Comparison of ENCODE assay signal across 7 mouse cellular contexts in genomic region chr2:84887411-84888271, GRCm38 (mm10). TPM values are rescaled to one million over a fixed set of nuclear protein-coding genes. Genes with fewer than 3 reads are reported as not detected.
DNase-seq lines count a peak whose midpoint lies in the region; ATAC-seq lines count a peak whose summit lies in the region.

No protein-coding gene starts in this region.

- peak overlapping the region; percentile 61 for H3K4me3 ChIP-seq in embryonic facial prominence, embryonic 14.5 days (ENCODE audit: low read depth, low read length)
- peak overlapping the region; percentile 69 for H3K4me3 ChIP-seq in hindbrain, embryonic 13.5 days
- peak overlapping the region; percentile 58 for H3K4me3 ChIP-seq in limb, embryonic 12.5 days (replicated peaks)
- H3K4me3 ChIP-seq in midbrain, embryonic 12.5 days: peak overlapping the region; percentile 62

- H3K27me3 ChIP-seq in embryonic facial prominence, embryonic 14.5 days (replicated peaks; ENCODE audit: control insufficient read depth, insufficient read depth, low read length): peaks cover 68% of the 10 kb centered on the region
- peaks cover 88% of the 10 kb centered on the region for H3K27me3 ChIP-seq in hindbrain, embryonic 13.5 days
- H3K27me3 ChIP-seq in limb, embryonic 12.5 days: peaks cover 86% of the 10 kb centered on the region
- peaks cover 82% of the 10 kb centered on the region for H3K27me3 ChIP-seq in midbrain, embryonic 12.5 days

- H3K4me1 ChIP-seq in embryonic facial prominence, embryonic 14.5 days (ENCODE audit: control insufficient read depth, insufficient read depth, low read length): peaks cover 17% of the 10 kb centered on the region
- peaks cover 60% of the 10 kb centered on the region for H3K4me1 ChIP-seq in hindbrain, embryonic 13.5 days (replicated peaks)
- peaks cover 48% of the 10 kb centered on the region for H3K4me1 ChIP-seq in limb, embryonic 12.5 days (replicated peaks)
- H3K4me1 ChIP-seq in midbrain, embryonic 12.5 days: peaks cover 46% of the 10 kb centered on the region

- no peaks in the 10 kb centered on the region for H3K9me3 ChIP-seq in embryonic facial prominence, embryonic 14.5 days (ENCODE audit: control insufficient read depth, low read length)
- H3K9me3 ChIP-seq in hindbrain, embryonic 13.5 days: no peaks in the 10 kb centered on the region
- no peaks in the 10 kb centered on the region for H3K9me3 ChIP-seq in limb, embryonic 12.5 days
- H3K9me3 ChIP-seq in midbrain, embryonic 12.5 days: no peaks in the 10 kb centered on the region

- peak overlapping the region; percentile 93 for H3K4me2 ChIP-seq in embryonic facial prominence, embryonic 14.5 days (ENCODE audit: low read depth, low read length)
- H3K4me2 ChIP-seq in hindbrain, embryonic 13.5 days: peak overlapping the region; percentile 95
- peak overlapping the region; percentile 79 for H3K4me2 ChIP-seq in limb, embryonic 12.5 days
- H3K4me2 ChIP-seq in midbrain, embryonic 12.5 days (replicated peaks): peak overlapping the region; percentile 94

- no peak overlapping the region for H3K27ac ChIP-seq in embryonic facial prominence, embryonic 14.5 days (replicated peaks; ENCODE audit: low read depth, low read length)
- no peak overlapping the region for H3K27ac ChIP-seq in hindbrain, embryonic 13.5 days
- H3K27ac ChIP-seq in limb, embryonic 12.5 days: no peak overlapping the region
- H3K27ac ChIP-seq in midbrain, embryonic 12.5 days (replicated peaks): no peak overlapping the region

- under 1% methylated on average over 58 of the region's 58 CpGs for WGBS in embryonic facial prominence, embryonic 14.5 days
- under 1% methylated on average over 58 of the region's 58 CpGs for WGBS in hindbrain, embryonic 13.5 days
- WGBS in limb, embryonic 12.5 days: under 1% methylated on average over 58 of the region's 58 CpGs
- whole genome bisulfite sequencing in midbrain, embryonic 12.5 days: under 1% methylated on average over 58 of the region's 58 CpGs

- no peaks in the 10 kb centered on the region for H3K36me3 ChIP-seq in embryonic facial prominence, embryonic 14.5 days (ENCODE audit: control insufficient read depth, insufficient read depth, low read length)
- no peaks in the 10 kb centered on the region for H3K36me3 ChIP-seq in hindbrain, embryonic 13.5 days
- H3K36me3 ChIP-seq in limb, embryonic 12.5 days: no peaks in the 10 kb centered on the region
- no peaks in the 10 kb centered on the region for H3K36me3 ChIP-seq in midbrain, embryonic 12.5 days

- H3K9ac ChIP-seq in embryonic facial prominence, embryonic 14.5 days (ENCODE audit: low read depth, low read length): peak overlapping the region; percentile 43
- peak overlapping the region; percentile 73 for H3K9ac ChIP-seq in hindbrain, embryonic 13.5 days
- H3K9ac ChIP-seq in limb, embryonic 12.5 days (replicated peaks): peak overlapping the region; percentile 45; the same call in 1 of the 2 replicates
- H3K9ac ChIP-seq in midbrain, embryonic 12.5 days (replicated peaks): 0 out of 2 replicates have a peak overlapping the region, but pooled peaks have one; percentile 58

- ATAC-seq in embryonic facial prominence, embryonic 14.5 days (ENCODE audit: low read depth): peak; percentile 16; the same call in 1 of the 2 replicates
- peak; percentile 52 for ATAC-seq in hindbrain, embryonic 13.5 days (ENCODE audit: low FRiP score)
- ATAC-seq in limb, embryonic 12.5 days (ENCODE audit: insufficient number of reproducible peaks, insufficient read depth, low FRiP score, low TSS enrichment, low read depth): no peak
- peak; percentile 17 for ATAC-seq in midbrain, embryonic 12.5 days (ENCODE audit: low FRiP score, low read depth)

- peak; percentile 64 for DNase-seq in CD4-positive, CD25-positive, alpha-beta regulatory T cell, adult 2 months (ENCODE audit: low read depth, low spot score)
- DNase-seq in ES-CJ7 (ENCODE audit: low read depth, low spot score): peak; percentile 72
- peak; percentile 43 for DNase-seq in embryonic facial prominence, embryonic 14.5 days (ENCODE audit: low spot score)
- no peak for DNase-seq in urinary bladder, postnatal 25 days (ENCODE audit: low spot score)

RNA-seq across cellular contexts. Expression of gene Rtn4rl2, which starts 1.1 kb away (rescaled TPM):
- 2.5 and 3.4 TPM in 2 replicates for polyA plus RNA-seq in embryonic facial prominence, embryonic 14.5 days (2014; fragmentation: Nextera tagmentation; extraction: Ambion mirVana)
- polyA plus RNA-seq in hindbrain, embryonic 13.5 days (2015; fragmentation: Nextera tagmentation; extraction: Ambion mirVana): 2.0 and 3.1 TPM in 2 replicates
- polyA plus RNA-seq in limb, embryonic 12.5 days (2016; fragmentation: Nextera tagmentation; extraction: Ambion mirVana): 0.84 and 0.95 TPM in 2 replicates
- 4.1 and 5.4 TPM in 2 replicates for polyA plus RNA-seq in midbrain, embryonic 12.5 days (2016; fragmentation: Nextera tagmentation; extraction: Ambion mirVana)

RNA-seq across cellular contexts. Expression of gene Slc43a3, which starts 48.7 kb away (rescaled TPM):
- 36.6 and 38.8 TPM in 2 replicates for polyA plus RNA-seq in embryonic facial prominence, embryonic 14.5 days (2014; fragmentation: Nextera tagmentation; extraction: Ambion mirVana)
- polyA plus RNA-seq in hindbrain, embryonic 13.5 days (2015; fragmentation: Nextera tagmentation; extraction: Ambion mirVana): 6.1 and 7.0 TPM in 2 replicates
- 30.0 and 33.9 TPM in 2 replicates for polyA plus RNA-seq in limb, embryonic 12.5 days (2016; fragmentation: Nextera tagmentation; extraction: Ambion mirVana)
- polyA plus RNA-seq in midbrain, embryonic 12.5 days (2016; fragmentation: Nextera tagmentation; extraction: Ambion mirVana): 10.5 and 14.1 TPM in 2 replicates

RNA-seq across cellular contexts. Expression of gene Slc43a1, which starts 49.0 kb away (rescaled TPM):
- 14.3 and 17.0 TPM in 2 replicates for polyA plus RNA-seq in embryonic facial prominence, embryonic 14.5 days (2014; fragmentation: Nextera tagmentation; extraction: Ambion mirVana)
- polyA plus RNA-seq in hindbrain, embryonic 13.5 days (2015; fragmentation: Nextera tagmentation; extraction: Ambion mirVana): 2.5 and 3.3 TPM in 2 replicates
- polyA plus RNA-seq in limb, embryonic 12.5 days (2016; fragmentation: Nextera tagmentation; extraction: Ambion mirVana): 21.1 and 23.8 TPM in 2 replicates
- polyA plus RNA-seq in midbrain, embryonic 12.5 days (2016; fragmentation: Nextera tagmentation; extraction: Ambion mirVana): 9.5 and 10.2 TPM in 2 replicates
